Mouse (Mus musculus) hindbrain, postnatal 0 days (tissue): Measurements from ENCODE around the gene Ctdspl. TPM values are rescaled to one million over a fixed set of nuclear protein-coding genes. Genes with fewer than 3 reads are reported as not detected.

ENCODE experiments used
- ATAC-seq: fragments of 200-750 bp; cut with Nextera tagmentation; 2 replicates; pipeline ENCODE4 v1.8.0; 2017; ENCODE audit warnings: mild to moderate bottlenecking, moderate TSS enrichment, moderate library complexity
- DNase-seq: peaks from one replicate; pipeline ENCODE4 v3.0.0-alpha.2; 2015; ENCODE audit warnings: low spot score
- H3K27ac ChIP-seq: fragments of 300-500 bp; sonication (generic); 2 replicates; pipeline ENCODE4 v1.5.1; 2014; ENCODE audit warnings: mild to moderate bottlenecking
- H3K27me3 ChIP-seq: fragments of 300-500 bp; sonication (generic); 2 replicates; pipeline ENCODE4 v1.6.1; 2014; ENCODE audit warnings: low read length, mixed read lengths; ENCODE audit not compliant: insufficient read depth
- H3K36me3 ChIP-seq: fragments of 300-500 bp; sonication (generic); 2 replicates; pipeline ENCODE4 v1.6.1; 2014; ENCODE audit warnings: low read length, mixed read lengths; ENCODE audit not compliant: insufficient read depth
- H3K4me1 ChIP-seq: fragments of 300-500 bp; sonication (generic); 2 replicates; pipeline ENCODE4 v1.6.1; 2014; ENCODE audit warnings: antibody characterized with exemption, low read length, mixed read lengths; ENCODE audit not compliant: insufficient read depth
- H3K4me2 ChIP-seq: fragments of 300-500 bp; sonication (generic); 2 replicates; pipeline ENCODE4 v1.6.1; 2014; ENCODE audit warnings: low read depth, mild to moderate bottlenecking, low read length, moderate library complexity, mixed read lengths
- H3K4me3 ChIP-seq: fragments of 300-500 bp; sonication (generic); 2 replicates; pipeline ENCODE4 v1.5.1; 2014; ENCODE audit warnings: low read length
- H3K9ac ChIP-seq: fragments of 300-500 bp; sonication (generic); replicated peaks from 2 replicates; pipeline ENCODE4 v1.6.1; 2014; ENCODE audit warnings: mild to moderate bottlenecking, low read length, moderate library complexity, mixed read lengths
- H3K9me3 ChIP-seq: fragments of 300-500 bp; sonication (generic); 2 replicates; pipeline ENCODE4 v1.6.1; 2016; ENCODE audit warnings: low read length, mixed read lengths
- CTCF ChIP-seq: IDR thresholded peaks from 2 replicates; pipeline ENCODE4 v1.5.1; 2016; ENCODE audit warnings: antibody characterized with exemption, control low read depth, low read depth
- WGBS: fragments of 180-500 bp; shearing (Covaris S2); extraction: QIAGEN DNeasy Blood & Tissue Kit; methylation state at CpG from one replicate; pipeline ENCODE4 v1.1.7; 2014; 5-methylcytosine and 5-hydroxymethylcytosine counted together
- polyA plus RNA-seq: library from polyadenylated mRNA; unstranded; fragments of >200 nt; fragmentation: Nextera tagmentation; extraction: Ambion mirVana; gene quantifications from 2 replicates; pipeline ENCODE4 v1.2.1, GENCODE M21; 2015
- total RNA-seq: library from RNA; depleted of rRNA; stranded (reverse); fragments of >200 nt; gene quantifications from 2 replicates; pipeline ENCODE4 v1.2.3, GENCODE M21; 2014

The Ctdspl gene
- total and polyA plus RNA-seq, 2 experiments from 2014 or later, result 5.5 to 8.4 TPM

DNA sequence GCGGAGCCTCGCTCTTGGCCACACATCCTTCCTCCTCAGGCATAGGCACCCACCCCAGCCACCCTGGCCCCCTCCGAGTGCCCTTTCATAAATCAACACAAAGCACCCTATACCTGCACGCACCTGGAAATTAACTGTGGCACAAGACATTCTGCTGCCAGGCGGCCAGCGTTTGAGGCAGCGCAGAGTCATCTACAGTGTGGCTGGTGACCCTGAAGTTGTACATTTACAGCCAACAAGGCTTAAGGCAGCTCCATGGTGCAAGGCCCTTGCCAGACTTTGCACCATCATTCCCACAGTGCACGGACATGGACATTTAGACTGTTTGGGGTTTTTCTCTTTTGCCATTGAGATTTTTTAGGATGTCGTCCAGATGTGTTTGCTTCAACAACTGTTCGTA lies 134.4 kb downstream of the Ctdspl start:
- no peaks in the 10 kb centered on the region for H3K27me3 ChIP-seq
- H3K9me3 ChIP-seq, result no peaks in the 10 kb centered on the region
- DNase-seq, result no peak
- H3K4me2 ChIP-seq, result no peak overlapping the region
- H3K4me1 ChIP-seq, result no peaks in the 10 kb centered on the region
- ATAC-seq, result no peak
- no peak for TF ChIP-seq CTCF
- 89% methylated on average over 10 of the region's 10 CpGs for WGBS
- no peak overlapping the region for H3K27ac ChIP-seq
- H3K36me3 ChIP-seq, result no peaks in the 10 kb centered on the region
- H3K9ac ChIP-seq, result no peak overlapping the region
- H3K4me3 ChIP-seq, result no peak overlapping the region

DNA sequence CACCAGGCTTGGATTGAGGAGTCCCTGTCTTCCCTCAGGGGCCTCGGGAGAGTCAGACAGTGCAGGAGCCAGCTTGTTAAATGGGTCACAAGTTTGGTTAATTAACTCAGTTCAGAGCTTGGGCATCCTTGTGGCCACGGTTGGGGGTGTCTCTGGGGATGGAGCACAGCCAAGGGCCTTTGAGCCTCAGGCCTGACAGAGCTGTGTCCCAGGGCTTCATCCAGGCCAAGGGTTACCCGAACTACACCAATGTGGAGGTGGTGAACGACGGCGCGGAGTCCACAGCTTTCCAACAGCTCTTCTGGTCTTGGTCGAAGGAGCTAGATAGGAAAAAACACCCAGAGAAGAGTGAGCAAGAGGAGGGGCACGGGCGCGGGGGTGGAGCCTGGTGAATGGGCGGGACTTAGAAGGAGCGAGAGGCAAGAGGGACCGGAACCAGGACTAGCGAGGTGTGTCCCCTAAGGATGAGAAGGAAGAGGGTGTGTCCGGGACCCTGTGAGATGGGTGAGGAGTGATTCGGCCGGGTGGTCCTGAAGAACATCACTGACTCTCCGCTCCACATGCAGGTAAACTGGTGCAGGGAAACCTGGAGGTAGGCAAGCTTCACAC lies 136.9 kb downstream of the Ctdspl start:
- no peaks in the 10 kb centered on the region for H3K27me3 ChIP-seq
- no peak for TF ChIP-seq CTCF
- no peak overlapping the region for H3K9ac ChIP-seq
- DNase-seq (no peak), ATAC-seq (peak; percentile 43; the same call in 1 of the 2 replicates)
- WGBS, result 38% methylated on average over 19 of the region's 19 CpGs
- H3K9me3 ChIP-seq, result no peaks in the 10 kb centered on the region
- H3K27ac ChIP-seq, result no peak overlapping the region
- no peak overlapping the region for H3K4me2 ChIP-seq
- no peaks in the 10 kb centered on the region for H3K4me1 ChIP-seq
- no peaks in the 10 kb centered on the region for H3K36me3 ChIP-seq
- no peak overlapping the region for H3K4me3 ChIP-seq

DNA sequence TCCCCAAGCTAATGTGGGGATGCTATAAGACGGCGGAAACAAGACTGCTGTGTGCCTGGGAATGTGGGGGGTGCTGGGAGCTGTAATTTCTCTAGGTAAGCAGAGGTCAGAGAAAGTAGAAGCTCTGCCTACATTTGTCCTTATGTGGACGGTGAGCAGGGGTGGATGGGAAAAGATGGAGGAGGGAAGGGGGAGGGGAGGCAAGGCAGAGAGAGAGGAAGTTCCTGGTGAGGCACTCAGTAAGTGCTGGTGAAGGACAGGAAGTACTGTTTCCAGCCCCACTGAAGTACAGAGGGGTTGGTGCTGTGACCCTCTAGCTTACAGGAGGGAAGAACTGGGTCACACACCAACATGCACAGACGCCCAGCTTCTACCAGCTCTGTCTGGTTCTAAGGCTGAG lies 138.0 kb downstream of the Ctdspl start:
- DNase-seq (no peak), ATAC-seq (no peak)
- no peaks in the 10 kb centered on the region for H3K27me3 ChIP-seq
- TF ChIP-seq CTCF, result no peak
- no peak overlapping the region for H3K27ac ChIP-seq
- WGBS, result 72% methylated on average over 4 of the region's 4 CpGs
- no peaks in the 10 kb centered on the region for H3K9me3 ChIP-seq
- no peaks in the 10 kb centered on the region for H3K36me3 ChIP-seq
- no peak overlapping the region for H3K4me2 ChIP-seq
- H3K9ac ChIP-seq, result no peak overlapping the region
- no peak overlapping the region for H3K4me3 ChIP-seq
- H3K4me1 ChIP-seq, result no peaks in the 10 kb centered on the region

DNA sequence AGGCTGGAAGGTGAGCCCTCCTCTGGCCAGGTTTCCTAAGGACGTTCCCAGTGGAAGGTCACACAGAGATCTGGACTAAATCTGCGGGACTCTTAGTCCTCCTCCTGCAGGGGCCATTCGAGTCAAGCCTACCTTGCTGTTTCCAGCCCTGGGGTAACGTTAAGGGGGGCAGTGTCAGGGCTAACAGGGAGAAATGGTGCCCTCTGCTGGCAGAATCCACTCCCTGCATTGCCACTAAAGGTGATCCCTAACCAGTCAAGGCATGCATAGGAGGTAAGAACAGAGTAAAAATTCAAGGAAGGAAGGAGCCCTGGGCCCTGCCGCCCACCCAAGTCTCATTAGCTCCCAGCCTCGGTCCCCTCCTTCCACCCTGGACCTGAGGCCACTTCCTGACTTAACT lies 141.3 kb downstream of the Ctdspl start:
- DNase-seq (peak; percentile 87), ATAC-seq (0 out of 2 replicates have a peak, but pooled peaks have one; percentile 53)
- no peaks in the 10 kb centered on the region for H3K4me1 ChIP-seq
- H3K27ac ChIP-seq, result no peak overlapping the region
- TF ChIP-seq CTCF, result peak; percentile 97
- no peak overlapping the region for H3K4me3 ChIP-seq
- peaks cover 11% of the 10 kb centered on the region; the same call in 1 of the 2 replicates for H3K36me3 ChIP-seq
- no peak overlapping the region for H3K9ac ChIP-seq
- H3K27me3 ChIP-seq, result no peaks in the 10 kb centered on the region
- H3K4me2 ChIP-seq, result no peak overlapping the region
- WGBS, result 4% methylated on average over 6 of the region's 6 CpGs
- H3K9me3 ChIP-seq, result no peaks in the 10 kb centered on the region

GRCm38 (mm10) chr9:119068266-119068665 lies 142.0 kb downstream of the Ctdspl start:
- ATAC-seq, result peak; percentile 34; the same call in 1 of the 2 replicates
- 87% methylated on average over 11 of the region's 11 CpGs for WGBS
- Histone ChIP-seq H3K27ac (no peak overlapping the region), H3K4me2 (no peak overlapping the region), H3K9ac (no peak overlapping the region), H3K4me3 (no peak overlapping the region), H3K27me3 (no peaks in the 10 kb centered on the region), H3K4me1 (no peaks in the 10 kb centered on the region), H3K9me3 (no peaks in the 10 kb centered on the region), H3K36me3 (peaks cover 11% of the 10 kb centered on the region; the same call in 1 of the 2 replicates)
- no peak for TF ChIP-seq CTCF
- no peak for DNase-seq

DNA sequence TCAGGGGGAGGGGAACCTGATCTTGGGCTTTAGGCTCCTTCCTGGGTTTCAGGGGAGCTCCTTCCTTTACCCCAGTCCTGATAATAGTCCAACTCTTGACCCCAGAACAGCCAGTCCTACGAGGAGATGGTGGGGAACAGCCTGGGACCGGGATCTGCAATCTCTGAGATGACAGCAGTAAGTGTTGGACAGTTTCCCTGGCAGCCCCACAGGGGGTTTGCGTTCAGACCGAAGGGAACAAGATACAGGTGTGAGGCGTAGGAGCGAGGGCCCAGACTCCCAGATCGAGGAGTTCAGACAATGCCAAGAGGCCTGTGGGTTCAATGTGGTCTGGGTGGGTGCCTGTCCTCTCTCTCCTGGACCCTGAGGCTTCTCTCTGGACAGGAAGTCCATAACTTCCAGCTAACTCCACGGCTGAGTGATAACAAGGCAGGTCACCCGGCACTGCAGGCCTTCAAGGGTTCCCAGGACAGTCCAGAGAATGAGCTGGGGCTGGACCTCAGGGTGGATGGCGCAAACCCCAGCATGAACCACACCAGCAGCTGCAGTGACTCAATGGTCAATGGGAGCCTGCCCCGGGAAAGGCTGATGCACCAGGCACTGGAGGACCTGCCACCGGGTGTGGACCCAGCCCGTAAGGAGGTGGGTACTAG lies 144.0 kb downstream of the Ctdspl start:
- Histone ChIP-seq H3K4me3 (no peak overlapping the region), H3K36me3 (peaks cover 19% of the 10 kb centered on the region; the same call in 1 of the 2 replicates), H3K4me1 (no peaks in the 10 kb centered on the region), H3K9me3 (no peaks in the 10 kb centered on the region), H3K9ac (no peak overlapping the region), H3K27me3 (no peaks in the 10 kb centered on the region), H3K27ac (no peak overlapping the region), H3K4me2 (no peak overlapping the region)
- TF ChIP-seq CTCF, result no peak
- 80% methylated on average over 13 of the region's 13 CpGs for WGBS
- ATAC-seq (no peak), DNase-seq (no peak)

GRCm38 (mm10) chr9:119071786-119072185 lies 145.5 kb downstream of the Ctdspl start:
- H3K27ac ChIP-seq, result no peak overlapping the region
- DNase-seq (no peak), ATAC-seq (no peak)
- H3K4me1 ChIP-seq, result no peaks in the 10 kb centered on the region
- H3K4me2 ChIP-seq, result no peak overlapping the region
- H3K4me3 ChIP-seq, result no peak overlapping the region
- no peak for TF ChIP-seq CTCF
- H3K36me3 ChIP-seq, result peaks cover 23% of the 10 kb centered on the region; the same call in 1 of the 2 replicates
- 88% methylated on average over 9 of the region's 9 CpGs for WGBS
- no peak overlapping the region for H3K9ac ChIP-seq
- H3K9me3 ChIP-seq, result no peaks in the 10 kb centered on the region
- H3K27me3 ChIP-seq, result no peaks in the 10 kb centered on the region
